Mouse (Mus musculus) hematopoietic stem cell, adult 5-6 weeks (primary cell): Measurements from ENCODE around the gene Sh3pxd2a. TPM values are rescaled to one million over a fixed set of nuclear protein-coding genes. Genes with fewer than 3 reads are reported as not detected.
A peak's percentile ranks its signal among the peaks of the same experiment; 100 is the strongest.

ENCODE experiments used
- ATAC-seq, 2 experiments: fragments of 125-278 bp in 1 of 2; replicated peaks in 1 of 2; 2 replicates each; pipeline ENCODE4 v1.8.0; 2016 to 2017; ENCODE audit warnings: inconsistent platforms in 2 of 2, mild to moderate bottlenecking in 2 of 2, moderate number of reproducible peaks in 2 of 2, low read depth in 1 of 2, moderate TSS enrichment in 1 of 2; ENCODE audit not compliant: low FRiP score in 2 of 2, poor library complexity in 2 of 2, severe bottlenecking in 2 of 2, insufficient read depth in 1 of 2, low TSS enrichment in 1 of 2
- total RNA-seq: library from RNA; stranded (forward); fragments of 172-1452, 232-1000 nt; gene quantifications from 2 replicates; pipeline ENCODE4 v1.2.3, GENCODE M21; 2017

The Sh3pxd2a gene
- total RNA-seq, 1 experiment from 2014 or later, result 4.2 TPM

- 0 out of 4 replicates have a peak, but pooled peaks of 1 of the 2 experiments have one; percentile 10 for ATAC-seq
These were observed 199.7 kb downstream of the Sh3pxd2a start for GRCm38 (mm10) chr19:47264322-47265092.

GRCm38 (mm10) chr19:47263621-47264020 is 200.6 kb downstream of the Sh3pxd2a start:
- peak; percentile 62 to 84 for ATAC-seq

GRCm38 (mm10) chr19:47261196-47261595 is 203.0 kb downstream of the Sh3pxd2a start:
- ATAC-seq, result no peak

- ATAC-seq, result peak; percentile 40 to 54; a peak in 2 of 4 replicates
These were observed 204.6 kb downstream of the Sh3pxd2a start for GRCm38 (mm10) chr19:47259581-47259980.

- ATAC-seq, result peak; percentile 59 to 81
These were observed 208.3 kb downstream of the Sh3pxd2a start for GRCm38 (mm10) chr19:47255919-47256318.

GRCm38 (mm10) chr19:47255036-47255435 is 209.2 kb downstream of the Sh3pxd2a start:
- ATAC-seq, result no peak

- no peak for ATAC-seq
These were observed 211.1 kb downstream of the Sh3pxd2a start for GRCm38 (mm10) chr19:47253053-47253628.

GRCm38 (mm10) chr19:47250931-47251330 is 213.3 kb downstream of the Sh3pxd2a start:
- no peak for ATAC-seq

- ATAC-seq, result no peak
These were observed 215.2 kb downstream of the Sh3pxd2a start for GRCm38 (mm10) chr19:47248906-47249568.

GRCm38 (mm10) chr19:47248296-47248695 is 215.9 kb downstream of the Sh3pxd2a start:
- ATAC-seq, result no peak

- ATAC-seq, result no peak
These were observed 216.4 kb downstream of the Sh3pxd2a start for GRCm38 (mm10) chr19:47247791-47248190.

- ATAC-seq, result no peak
These were observed 218.7 kb downstream of the Sh3pxd2a start for GRCm38 (mm10) chr19:47245512-47245911.

- ATAC-seq, result peak; percentile 57 to 63
These were observed 222.0 kb downstream of the Sh3pxd2a start for GRCm38 (mm10) chr19:47242227-47242626.

- no peak for ATAC-seq
These were observed 223.2 kb downstream of the Sh3pxd2a start for GRCm38 (mm10) chr19:47240957-47241356.

- ATAC-seq, result no peak
These were observed 224.1 kb downstream of the Sh3pxd2a start for GRCm38 (mm10) chr19:47240076-47240475.

GRCm38 (mm10) chr19:47233087-47233486 is 231.1 kb downstream of the Sh3pxd2a start:
- no peak for ATAC-seq

- ATAC-seq, result no peak
These were observed 231.9 kb downstream of the Sh3pxd2a start for GRCm38 (mm10) chr19:47232077-47232865.
